Mouse (Mus musculus) right cerebral cortex, postnatal 25 days (tissue): ENCODE results near the gene Cops4.

Experiments used
- DNase-seq: peaks from one replicate; pipeline ENCODE4 v3.0.0; 2022

Cops4 gene

DNA sequence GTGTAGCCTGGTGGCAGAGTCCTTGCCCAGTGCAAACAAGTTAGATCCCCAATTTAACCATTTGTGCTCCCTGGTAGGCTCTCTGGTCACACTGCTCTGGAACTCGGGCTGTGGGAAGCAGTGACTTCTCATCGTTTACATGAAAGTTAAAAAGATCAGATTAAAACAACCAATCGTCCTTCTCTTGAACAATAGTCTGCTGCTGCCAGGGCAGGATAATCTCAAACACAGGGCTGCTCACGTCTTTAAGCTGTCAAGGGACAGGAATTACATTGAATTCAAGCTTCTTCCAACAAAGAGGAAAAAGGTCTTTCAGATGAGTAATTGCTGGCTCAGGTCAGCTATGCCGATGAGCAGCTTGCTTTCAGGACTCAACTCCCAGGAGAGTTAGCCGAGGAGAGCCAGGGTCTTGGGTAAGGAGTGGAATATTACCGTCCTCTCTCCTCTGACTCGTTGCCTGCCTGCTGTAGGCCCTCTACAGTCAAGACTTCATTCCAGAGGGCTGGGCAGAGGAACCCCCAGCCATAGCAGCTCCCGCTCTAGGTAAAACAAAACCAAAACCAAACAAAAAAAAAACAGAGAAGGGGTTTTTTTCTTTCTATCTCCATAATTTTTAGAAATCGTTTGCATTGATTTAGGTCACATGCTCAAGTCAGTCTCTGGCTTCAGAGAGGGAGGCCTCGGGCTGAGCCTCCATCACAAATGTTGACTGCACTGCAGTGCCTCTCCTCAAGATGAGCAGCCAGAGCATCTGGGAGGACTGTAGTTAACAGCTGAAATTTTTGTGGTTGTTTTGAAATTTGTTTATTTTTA is 63.7 kb downstream of the Cops4 start:
- no peak for DNase-seq

DNA sequence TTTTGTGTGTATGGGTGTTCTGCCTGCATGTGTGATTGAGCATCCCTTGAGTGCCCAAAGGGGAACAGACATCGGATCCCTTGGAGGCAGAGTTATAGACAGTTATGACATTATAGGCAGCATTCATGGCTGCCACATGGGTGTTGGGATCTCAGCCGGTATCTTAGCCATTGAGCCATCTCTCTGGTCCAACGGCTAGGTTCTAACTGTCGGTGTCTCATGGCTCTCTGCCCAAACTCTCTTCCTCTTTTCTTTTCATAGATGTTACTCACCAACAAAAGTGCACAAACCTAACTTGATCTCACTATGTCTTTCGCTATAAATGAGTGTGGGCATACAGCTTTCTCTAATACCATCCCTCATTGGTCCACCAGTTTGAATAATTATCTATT is 64.3 kb downstream of the Cops4 start:
- no peak for DNase-seq

GRCm38 (mm10) chr5:100583066-100583465 is 65.0 kb downstream of the Cops4 start:
- no peak for DNase-seq

DNA sequence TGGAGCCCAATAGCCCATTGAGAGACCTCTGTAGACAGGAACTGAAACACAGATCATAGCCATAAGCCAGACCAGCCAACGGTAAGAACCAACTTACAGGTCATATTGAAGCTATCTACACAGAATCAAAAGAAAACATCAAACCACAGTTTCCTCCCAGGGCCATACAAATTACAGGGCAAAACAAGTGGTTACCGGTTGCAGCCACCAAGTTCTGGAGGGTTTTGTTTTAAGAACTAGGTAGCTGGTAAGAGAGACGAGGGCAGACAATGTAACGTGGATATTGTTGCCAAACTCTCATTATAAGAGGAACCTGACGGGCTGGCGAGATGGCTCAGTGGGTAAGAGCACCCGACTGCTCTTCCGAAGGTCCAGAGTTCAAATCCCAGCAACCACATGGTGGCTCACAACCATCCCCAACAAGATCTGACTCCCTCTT is 67.1 kb downstream of the Cops4 start:
- no peak for DNase-seq

DNA sequence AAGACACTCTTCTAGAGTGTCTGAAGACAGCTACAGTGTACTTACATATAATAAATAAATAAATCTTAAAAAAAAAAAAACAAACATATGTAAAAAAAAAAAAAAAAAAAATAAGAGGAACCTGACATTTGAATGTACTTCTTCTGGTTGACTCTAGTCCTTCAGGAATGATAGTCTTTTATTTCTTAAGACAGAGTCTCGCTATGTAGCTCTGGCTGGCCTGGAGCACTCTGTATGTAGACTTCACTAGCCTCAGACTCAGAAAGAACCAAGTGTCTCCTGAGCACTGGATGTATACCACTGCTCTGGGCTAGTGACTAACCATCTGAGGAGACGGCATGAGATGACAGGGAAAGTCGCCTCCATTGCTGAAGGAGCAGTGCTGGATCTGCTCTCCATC is 67.5 kb downstream of the Cops4 start:
- DNase-seq = no peak

DNA sequence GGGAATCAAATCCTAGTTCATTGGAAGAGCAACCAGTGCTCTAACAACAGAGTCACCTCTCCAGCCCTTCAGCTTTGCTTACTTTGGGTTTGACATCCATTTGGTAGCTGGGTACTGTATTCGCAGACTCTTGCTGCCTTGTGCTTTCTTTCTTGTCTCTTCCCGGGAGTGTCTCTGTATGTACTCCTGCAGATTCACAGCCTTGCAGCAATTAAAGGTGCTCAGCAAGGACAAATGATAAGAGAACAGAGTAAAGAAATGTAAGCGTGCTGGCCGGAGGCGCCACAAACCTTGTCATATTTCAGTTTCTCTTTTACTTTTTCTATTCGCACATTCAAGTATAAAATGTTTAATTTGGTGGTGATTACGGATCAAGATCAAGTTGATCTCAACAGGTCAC is 69.0 kb downstream of the Cops4 start:
- no peak for DNase-seq

- DNase-seq = no peak
Measured at GRCm38 (mm10) chr5:100587626-100588025, 69.5 kb downstream of the Cops4 start.

GRCm38 (mm10) chr5:100590505-100590904 is 72.4 kb downstream of the Cops4 start:
- no peak for DNase-seq

DNA sequence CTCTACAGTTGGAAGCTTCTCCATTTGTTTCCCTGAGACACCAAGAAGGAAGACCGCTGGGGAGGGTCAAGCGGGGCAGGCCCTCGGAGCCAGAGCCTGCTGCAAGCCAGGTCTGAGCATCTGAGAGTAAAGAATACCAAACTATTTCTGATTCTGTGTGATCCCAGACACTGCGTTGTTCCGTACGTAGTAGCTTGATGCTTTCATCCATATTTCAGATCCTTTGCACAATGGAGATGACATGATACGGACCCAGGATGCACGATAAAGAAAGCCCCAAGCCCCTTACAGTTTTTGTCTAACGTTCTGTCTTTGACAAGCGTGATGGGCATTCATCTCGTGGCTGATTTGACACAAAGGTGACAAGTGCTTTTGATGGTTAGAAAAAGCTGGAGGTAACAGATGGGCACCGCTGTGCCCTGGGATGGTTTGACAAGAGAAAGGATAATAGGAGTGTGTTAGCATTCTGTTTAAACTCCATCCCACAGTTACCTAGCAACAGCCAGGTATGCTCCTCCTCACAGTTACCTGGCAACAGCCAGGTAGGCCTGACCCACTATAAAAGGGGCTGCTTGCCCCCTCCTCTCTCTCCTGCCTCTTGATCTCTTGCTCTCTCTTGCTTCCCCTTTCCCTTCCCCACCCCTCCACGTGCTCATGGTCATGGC is 76.8 kb downstream of the Cops4 start:
- no peak for DNase-seq

DNA sequence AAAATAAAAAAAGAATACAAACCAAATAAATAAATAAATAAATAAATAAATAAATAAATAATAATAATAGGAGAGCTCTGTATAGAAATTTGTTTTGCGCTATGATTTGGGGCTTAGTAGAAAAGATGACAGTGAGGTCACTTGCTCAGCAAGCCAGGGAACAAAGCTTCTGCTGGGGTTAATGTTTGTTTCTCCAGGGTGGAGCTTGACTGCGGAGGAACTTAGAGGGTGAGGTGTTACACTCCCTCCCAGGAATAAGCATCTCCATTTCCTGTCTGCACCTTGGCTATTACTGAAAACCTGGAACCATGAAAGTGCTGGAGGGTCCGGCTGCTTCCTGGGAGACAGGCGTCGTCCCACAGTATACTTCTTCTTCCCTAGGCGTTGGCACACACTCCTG is 77.9 kb downstream of the Cops4 start:
- DNase-seq = no peak
